In genomic region chr5:132088585-132088984, GRCm38 (mm10) we compare ENCODE assay signal across 21 mouse cellular contexts.
DNase-seq lines count a peak whose midpoint lies in the region; ATAC-seq and TF ChIP-seq lines count a peak whose summit lies in the region.
"Had no signal": no experiment of that assay in that cellular context is flagged by ENCODE, and none has a peak within 500 bp of the region (broad histone marks: within the 10 kb centered on the region; RNA-seq: fewer than 3 reads in every experiment).

No protein-coding gene starts in this region.

- no peak overlapping the region for H3K9ac ChIP-seq in forebrain, postnatal 0 days
- H3K9ac ChIP-seq in forebrain, embryonic 13.5 days, result no peak overlapping the region
- no peak overlapping the region for H3K9ac ChIP-seq in midbrain, postnatal 0 days (replicated peaks; ENCODE audit: low read length, poor library complexity, severe bottlenecking)
- no peak overlapping the region for H3K9ac ChIP-seq in midbrain, embryonic 16.5 days (ENCODE audit: low read depth, low read length)
- H3K9ac ChIP-seq: limb, embryonic 15.5 days; midbrain, embryonic 15.5 days had no signal

- no peak overlapping the region for H3K4me3 ChIP-seq in forebrain, postnatal 0 days (ENCODE audit: low read depth, low read length)
- H3K4me3 ChIP-seq in forebrain, embryonic 13.5 days, result no peak overlapping the region
- no peak overlapping the region for H3K4me3 ChIP-seq in layer of hippocampus, adult 2 months
- H3K4me3 ChIP-seq in midbrain, postnatal 0 days (ENCODE audit: low read depth, low read length), result no peak overlapping the region
- H3K4me3 ChIP-seq in midbrain, embryonic 16.5 days (ENCODE audit: low read depth, low read length), result no peak overlapping the region
- H3K4me3 ChIP-seq: heart, embryonic 10.5 days; limb, embryonic 15.5 days; midbrain, embryonic 15.5 days had no signal

- H3K9me3 ChIP-seq in forebrain, postnatal 0 days (ENCODE audit: low read length), result no peaks in the 10 kb centered on the region
- H3K9me3 ChIP-seq in forebrain, embryonic 13.5 days (replicated peaks), result no peaks in the 10 kb centered on the region
- H3K9me3 ChIP-seq in midbrain, postnatal 0 days (ENCODE audit: low read length), result no peaks in the 10 kb centered on the region
- no peaks in the 10 kb centered on the region for H3K9me3 ChIP-seq in midbrain, embryonic 16.5 days (replicated peaks; ENCODE audit: control insufficient read depth, low read length, poor library complexity, severe bottlenecking)
- H3K9me3 ChIP-seq: heart, embryonic 10.5 days; limb, embryonic 15.5 days; midbrain, embryonic 15.5 days had no signal

- 36% methylated on average over 3 of the region's 3 CpGs for WGBS in forebrain, postnatal 0 days
- 79% methylated on average over 3 of the region's 3 CpGs for WGBS in forebrain, embryonic 13.5 days
- 48% methylated on average over 3 of the region's 3 CpGs for WGBS in midbrain, postnatal 0 days
- WGBS in midbrain, embryonic 16.5 days, result 63% methylated on average over 3 of the region's 3 CpGs

- H3K4me2 ChIP-seq in forebrain, postnatal 0 days (ENCODE audit: low read depth), result no peak overlapping the region
- H3K4me2 ChIP-seq in forebrain, embryonic 13.5 days, result no peak overlapping the region
- H3K4me2 ChIP-seq in midbrain, postnatal 0 days (ENCODE audit: low read depth, low read length, poor library complexity, severe bottlenecking), result no peak overlapping the region
- H3K4me2 ChIP-seq in midbrain, embryonic 16.5 days (ENCODE audit: low read length), result no peak overlapping the region
- H3K4me2 ChIP-seq: limb, embryonic 15.5 days; midbrain, embryonic 15.5 days had no signal

- DNase-seq in forebrain, postnatal 0 days, result peak; percentile 36
- no peak for DNase-seq in layer of hippocampus, adult 2 months (ENCODE audit: low spot score in 2 of 2)
- DNase-seq in layer of hippocampus, postnatal 25 days (ENCODE audit: extremely low spot score in 1 of 2, low spot score in 1 of 2), result no peak
- peak; percentile 57 for DNase-seq in midbrain, postnatal 0 days (ENCODE audit: low spot score)
- DNase-seq in urinary bladder, postnatal 4 days (ENCODE audit: low spot score in 2 of 2), result no peak
- DNase-seq: adrenal gland, postnatal 14 days; cerebellum, adult 11-12 months; embryo, embryonic 11 days; gastrocnemius, postnatal 25 days; kidney, adult 9 months; kidney, postnatal 36 days; lung, postnatal 4 days; right cerebral cortex, postnatal 4 days had no signal

- H3K36me3 ChIP-seq in forebrain, postnatal 0 days (ENCODE audit: insufficient read depth), result no peaks in the 10 kb centered on the region
- no peaks in the 10 kb centered on the region for H3K36me3 ChIP-seq in forebrain, embryonic 13.5 days (ENCODE audit: poor library complexity, severe bottlenecking)
- H3K36me3 ChIP-seq in midbrain, postnatal 0 days (ENCODE audit: insufficient read depth, low read length), result no peaks in the 10 kb centered on the region
- no peaks in the 10 kb centered on the region for H3K36me3 ChIP-seq in midbrain, embryonic 16.5 days (ENCODE audit: control insufficient read depth, insufficient read depth, low read length)
- H3K36me3 ChIP-seq: G1E; heart, embryonic 10.5 days; limb, embryonic 15.5 days; midbrain, embryonic 15.5 days had no signal

- peaks cover 3% of the 10 kb centered on the region for H3K4me1 ChIP-seq in forebrain, postnatal 0 days (ENCODE audit: insufficient read depth)
- H3K4me1 ChIP-seq in forebrain, embryonic 13.5 days, result peaks cover 36% of the 10 kb centered on the region
- 0 out of 2 replicates have a peak, but pooled peaks cover 6% of the 10 kb centered on the region for H3K4me1 ChIP-seq in midbrain, postnatal 0 days (ENCODE audit: insufficient read depth, low read length)
- H3K4me1 ChIP-seq in midbrain, embryonic 16.5 days (ENCODE audit: control insufficient read depth, insufficient read depth, low read length), result peaks cover 19% of the 10 kb centered on the region

- H3K27ac ChIP-seq in forebrain, postnatal 0 days (ENCODE audit: low read depth, low read length), result no peak overlapping the region
- H3K27ac ChIP-seq in forebrain, embryonic 13.5 days, result no peak overlapping the region
- H3K27ac ChIP-seq in layer of hippocampus, adult 2 months, result no peak overlapping the region
- H3K27ac ChIP-seq in midbrain, postnatal 0 days (ENCODE audit: low read depth, low read length), result no peak overlapping the region
- H3K27ac ChIP-seq in midbrain, embryonic 16.5 days (ENCODE audit: low read length), result no peak overlapping the region
- H3K27ac ChIP-seq: heart, embryonic 10.5 days; limb, embryonic 15.5 days had no signal

- TF ChIP-seq CTCF in forebrain, postnatal 0 days (IDR thresholded peaks at IDR 0.05; ENCODE audit: low read depth), result peak; percentile 38
- peak; percentile 71 for TF ChIP-seq CTCF in layer of hippocampus, adult 2 months (conservative IDR thresholded peaks at IDR 0.05)
- peak; percentile 67 for TF ChIP-seq CTCF in midbrain, postnatal 0 days (IDR thresholded peaks at IDR 0.05)

- H3K27me3 ChIP-seq in forebrain, postnatal 0 days (ENCODE audit: insufficient read depth, low read length), result no peaks in the 10 kb centered on the region
- H3K27me3 ChIP-seq in forebrain, embryonic 13.5 days, result no peaks in the 10 kb centered on the region
- H3K27me3 ChIP-seq in midbrain, postnatal 0 days (ENCODE audit: insufficient read depth, low read length), result no peaks in the 10 kb centered on the region
- H3K27me3 ChIP-seq in midbrain, embryonic 16.5 days (ENCODE audit: control insufficient read depth, insufficient read depth, low read depth, low read length), result no peaks in the 10 kb centered on the region
- H3K27me3 ChIP-seq: limb, embryonic 15.5 days; midbrain, embryonic 15.5 days had no signal

- ATAC-seq in forebrain, postnatal 0 days, result no peak
- ATAC-seq in forebrain, embryonic 13.5 days, result no peak
- ATAC-seq in midbrain, postnatal 0 days (ENCODE audit: low FRiP score), result no peak
- ATAC-seq in midbrain, embryonic 16.5 days, result no peak
- ATAC-seq: CD4-positive, CD25-positive, alpha-beta regulatory T cell, adult 4 months; inflammation-experienced regulatory T-cells, adult 6 months; midbrain, embryonic 15.5 days had no signal

Comparison
In these comparisons a context has a peak if more than half of its experiments do, and no peak if none do; other contexts are left out.
1. DNase-seq: peak in forebrain, postnatal 0 days (single experiment) and midbrain, postnatal 0 days (single experiment); none in layer of hippocampus, adult 2 months (0 of 2), layer of hippocampus, postnatal 25 days (0 of 2) and urinary bladder, postnatal 4 days (0 of 2).
2. Peak in every context shown above with its lines, with median percentiles within 50 percentile points of each other: CTCF ChIP-seq.